Mouse (Mus musculus): ENCODE measurements around the gene Pawr.

Pawr gene

DNA sequence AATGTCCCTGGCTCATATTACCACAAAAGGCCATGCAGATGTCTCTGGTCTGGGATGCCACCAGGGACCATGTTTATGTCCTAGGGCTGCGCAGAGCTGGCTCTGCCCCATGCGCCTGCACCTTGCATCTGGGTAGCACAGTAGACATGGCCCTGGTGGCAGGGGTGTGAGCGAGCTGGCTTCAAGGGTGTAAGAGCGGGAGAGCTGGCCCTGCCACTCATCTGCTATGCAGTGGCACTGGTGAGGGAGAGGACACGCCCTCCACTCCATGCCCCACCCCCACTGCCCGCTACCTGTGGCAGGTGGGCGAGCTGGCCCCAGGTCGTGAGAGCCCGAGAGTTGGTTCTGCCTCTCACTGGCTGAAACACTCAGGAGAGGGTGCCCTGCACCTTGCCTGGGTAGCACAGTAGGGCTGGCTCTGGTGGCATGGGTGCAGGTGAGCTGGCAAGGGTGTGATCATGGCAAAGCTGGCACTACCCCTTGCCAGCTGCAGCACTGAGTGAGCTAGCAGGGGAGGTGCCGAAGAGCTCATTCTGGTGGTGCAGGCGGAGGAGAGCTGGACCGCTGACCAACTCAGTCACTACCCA, 24.8 kb downstream of the Pawr start:
- no peak for DNase-seq (ENCODE audit: low spot score)

DNA sequence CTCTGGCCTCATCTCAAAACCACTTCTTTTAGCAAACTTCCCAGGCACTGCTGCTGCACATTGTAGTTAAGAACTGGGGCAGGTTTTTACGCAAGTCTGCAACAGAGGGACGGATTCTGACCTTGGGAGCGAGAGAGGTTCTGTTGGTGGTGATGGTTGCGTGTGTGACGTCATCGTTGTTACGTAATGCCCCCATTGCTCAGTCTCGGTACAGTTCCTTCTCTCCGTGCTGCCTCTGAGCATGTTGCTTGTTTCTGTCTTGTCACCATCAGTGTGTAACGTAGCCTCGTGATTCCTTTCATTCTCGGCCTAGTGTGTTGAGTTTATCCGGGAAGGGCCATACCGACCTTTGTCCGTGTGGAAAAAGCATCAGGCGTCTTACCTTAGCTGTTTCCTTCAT, 28.1 kb downstream of the Pawr start:
- DNase-seq (ENCODE audit: low spot score), result no peak

DNA sequence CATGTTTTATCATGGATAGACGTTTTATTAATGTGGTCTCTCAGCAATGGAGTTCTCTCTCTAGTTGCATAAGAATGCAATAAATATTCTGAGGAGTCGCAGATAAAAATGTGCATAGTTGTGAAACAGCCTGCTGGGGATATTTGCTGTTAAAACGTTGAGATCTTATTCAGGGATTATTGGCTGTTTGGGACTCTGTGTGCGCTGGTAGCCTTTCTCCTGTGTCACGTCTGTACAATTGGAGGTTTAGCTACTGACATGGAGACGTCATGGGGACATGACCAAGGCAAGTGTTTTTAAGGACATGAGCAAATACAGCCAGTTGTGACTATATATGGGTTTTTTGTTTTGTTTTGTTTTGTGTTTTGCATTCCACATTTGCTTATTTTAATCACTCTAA, 28.9 kb downstream of the Pawr start:
- DNase-seq (ENCODE audit: low spot score), result no peak

DNA sequence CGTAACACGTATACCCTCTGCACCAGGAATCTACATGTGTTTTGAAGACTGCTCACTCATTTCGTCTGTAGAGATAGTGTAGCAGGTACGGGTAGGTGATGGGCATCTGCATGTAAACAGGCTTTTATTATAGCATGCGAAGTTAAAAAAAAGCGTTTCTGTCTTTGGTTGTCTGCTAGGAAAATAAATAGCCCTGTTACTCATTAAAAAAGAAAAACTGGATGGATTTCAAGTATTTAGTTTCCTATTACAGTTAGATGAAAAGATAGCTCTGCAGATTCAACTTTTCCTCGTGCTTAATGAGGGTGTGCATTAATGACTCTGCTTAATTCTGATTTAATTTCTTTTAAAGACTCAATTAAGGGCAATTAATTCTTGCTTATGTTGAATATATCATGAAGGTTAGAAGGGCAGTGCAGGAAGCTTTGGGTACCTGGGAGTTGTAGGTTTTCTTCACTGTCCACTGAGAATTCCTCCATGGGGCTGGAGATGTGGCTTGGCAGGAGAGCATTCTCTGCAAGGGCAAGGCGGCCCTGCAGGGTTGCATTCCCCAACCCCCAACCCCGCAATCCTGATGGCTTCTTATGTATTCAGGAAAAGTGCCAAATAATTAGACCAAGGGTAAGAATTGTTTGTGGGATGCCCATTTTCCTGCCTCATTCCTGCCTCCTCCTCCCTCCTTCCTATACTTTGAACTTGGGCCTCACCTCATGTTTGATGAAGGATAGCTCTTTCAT, 29.7 kb downstream of the Pawr start:
- no peak for DNase-seq (ENCODE audit: low spot score)

DNA sequence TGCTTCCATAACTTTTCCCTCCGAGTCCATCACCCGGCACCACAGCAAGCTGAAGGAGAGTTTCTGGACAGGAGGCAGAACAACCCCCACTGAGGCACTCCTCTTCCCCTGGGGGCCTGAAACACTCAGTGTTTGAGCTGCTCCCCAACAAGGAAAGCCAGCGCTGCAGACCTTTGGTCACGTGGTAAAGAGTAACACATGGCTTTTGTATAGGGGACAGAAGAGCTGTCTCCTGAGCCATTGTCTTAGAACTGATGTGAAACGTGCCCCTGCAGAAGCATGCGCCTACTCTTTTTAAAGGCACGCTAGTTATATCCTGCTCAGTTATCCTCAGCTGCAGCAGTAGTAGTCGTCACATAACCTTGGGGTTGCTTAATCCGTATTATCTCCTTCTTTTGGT, 32.0 kb downstream of the Pawr start:
- peak; percentile 37 for DNase-seq (ENCODE audit: low spot score)

DNA sequence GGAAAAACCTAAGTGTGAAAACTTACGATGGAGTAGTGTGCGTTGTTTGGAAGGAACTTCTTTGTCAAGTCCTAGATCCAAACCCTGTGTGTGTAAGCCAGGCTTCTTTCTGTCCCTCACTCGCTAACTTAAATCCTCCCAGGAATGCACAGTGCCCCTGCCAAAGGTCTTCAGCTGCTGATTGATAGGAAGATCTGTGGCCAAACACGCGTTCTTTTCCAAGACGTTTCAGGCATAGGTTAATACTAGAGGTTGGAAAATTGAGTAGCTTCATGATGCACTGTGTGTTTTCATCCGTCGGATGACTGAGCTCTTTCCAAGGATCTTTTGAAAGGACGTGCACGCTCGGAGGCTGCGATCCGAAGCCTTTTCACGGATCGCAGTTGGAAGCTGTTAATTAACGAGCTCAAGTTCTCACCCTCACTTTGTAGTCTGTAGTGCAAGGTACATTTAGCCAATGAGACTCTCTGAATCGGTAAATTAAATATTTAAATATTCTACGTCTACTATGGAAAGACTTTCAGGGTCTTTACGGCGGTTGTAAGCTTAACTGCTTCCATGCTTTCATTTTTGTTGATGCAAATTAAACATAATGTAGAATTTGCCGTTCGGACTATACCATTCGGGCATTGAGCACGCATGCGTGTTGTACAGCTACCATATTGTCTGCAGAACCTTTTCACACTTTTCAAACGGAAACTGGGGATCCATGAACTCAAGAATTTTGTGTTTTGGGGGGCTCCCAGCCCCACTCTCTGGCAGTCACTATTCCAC, 33.2 kb downstream of the Pawr start:
- no peak for DNase-seq (ENCODE audit: low spot score)

DNA sequence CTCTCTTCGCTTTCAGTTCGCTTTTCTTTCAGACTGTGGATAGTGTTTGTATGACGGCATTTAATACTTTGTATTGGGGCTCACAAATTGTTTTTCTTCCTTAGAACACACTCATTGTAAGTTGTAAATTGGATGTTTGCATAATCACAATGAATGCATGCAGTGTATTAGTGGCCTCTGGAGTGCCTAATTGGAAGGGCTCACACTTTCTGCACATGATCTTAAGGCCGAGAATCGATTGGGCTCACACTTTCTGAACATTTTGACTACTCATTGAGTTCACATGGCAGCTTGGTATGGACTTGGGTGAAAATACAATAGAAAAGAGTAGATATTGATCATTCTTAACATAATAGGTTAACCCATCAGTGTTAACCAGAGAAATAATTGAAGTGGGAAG, 34.3 kb downstream of the Pawr start:
- DNase-seq (ENCODE audit: low spot score), result no peak

DNA sequence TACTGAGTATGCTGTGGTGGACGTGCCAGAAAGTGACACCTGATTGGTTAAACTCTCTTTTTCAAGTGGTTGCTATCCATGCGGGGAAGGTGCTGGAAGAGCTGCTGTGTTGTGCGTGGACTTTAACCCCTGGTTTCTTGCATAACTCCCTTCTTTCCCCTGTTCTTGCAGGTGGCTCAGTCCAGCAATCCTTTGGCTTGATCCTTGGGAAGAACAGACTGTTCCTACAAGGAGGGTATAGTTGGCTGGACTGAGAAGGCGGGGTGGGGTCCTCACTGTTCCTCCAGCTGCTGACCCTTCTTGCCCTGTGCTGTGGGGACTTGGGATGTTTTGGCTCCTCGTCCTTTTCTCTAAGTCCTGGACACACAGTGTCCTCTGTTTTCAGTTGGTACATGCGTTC, 36.4 kb downstream of the Pawr start:
- no peak for DNase-seq (ENCODE audit: low spot score)

DNA sequence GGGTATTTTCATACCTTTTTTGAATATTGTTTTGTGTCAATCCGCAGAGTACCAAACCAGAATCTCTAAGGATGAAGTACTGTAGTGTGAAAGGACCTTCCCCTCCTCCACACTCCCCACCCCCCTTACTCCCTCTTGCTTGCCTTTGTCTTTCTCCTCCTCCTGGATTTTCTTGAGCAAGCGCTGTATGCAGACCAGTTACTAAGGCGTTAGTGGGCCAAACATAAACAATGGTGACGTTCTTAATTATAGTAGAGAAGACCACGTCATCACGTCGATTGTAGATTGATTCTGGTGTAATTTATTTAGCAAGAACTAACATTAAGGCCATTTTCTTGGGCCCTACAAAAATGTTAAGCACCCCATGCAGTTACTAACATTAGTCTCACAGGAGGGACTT, 40.3 kb downstream of the Pawr start:
- no peak for DNase-seq (ENCODE audit: low spot score)

DNA sequence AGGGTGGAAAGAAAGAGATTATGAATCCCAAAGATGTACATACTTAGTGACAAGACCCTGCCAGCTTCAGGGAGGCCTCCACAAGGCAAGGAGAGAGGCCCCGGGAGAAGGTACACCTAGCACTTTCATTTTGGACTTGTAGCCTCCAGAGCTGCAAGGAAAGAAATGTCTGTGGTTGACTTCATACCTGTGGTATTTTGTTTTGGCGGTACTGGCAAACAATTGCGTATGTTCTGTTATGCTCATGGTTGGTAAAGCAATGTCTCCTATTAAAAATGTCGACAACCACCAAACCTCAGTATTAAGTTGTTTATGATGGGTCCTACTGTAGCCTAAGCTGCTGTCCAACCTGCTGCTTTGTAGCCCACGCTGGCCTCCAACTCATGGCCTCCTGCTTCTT, 40.9 kb downstream of the Pawr start:
- no peak for DNase-seq (ENCODE audit: low spot score)

DNA sequence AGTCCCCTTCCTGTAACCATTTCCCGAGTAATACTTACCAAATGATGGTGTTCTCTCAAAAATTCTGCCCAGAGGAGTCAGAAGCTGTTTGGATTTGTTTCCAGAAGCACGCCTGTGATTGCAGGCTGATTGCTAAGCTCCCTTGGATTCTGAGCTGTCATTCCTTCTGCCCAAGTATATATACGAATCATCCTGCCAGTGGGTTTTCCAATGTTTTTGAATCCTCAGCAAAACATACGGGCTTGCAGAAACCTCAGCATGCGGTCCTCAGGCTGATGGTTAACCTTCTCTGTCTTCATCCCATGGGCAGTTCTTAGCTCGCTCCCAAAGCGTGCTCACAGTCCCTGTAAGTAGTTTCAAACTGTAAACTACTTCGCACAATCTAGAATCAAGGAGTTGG, 43.9 kb downstream of the Pawr start:
- no peak for DNase-seq (ENCODE audit: low spot score)

DNA sequence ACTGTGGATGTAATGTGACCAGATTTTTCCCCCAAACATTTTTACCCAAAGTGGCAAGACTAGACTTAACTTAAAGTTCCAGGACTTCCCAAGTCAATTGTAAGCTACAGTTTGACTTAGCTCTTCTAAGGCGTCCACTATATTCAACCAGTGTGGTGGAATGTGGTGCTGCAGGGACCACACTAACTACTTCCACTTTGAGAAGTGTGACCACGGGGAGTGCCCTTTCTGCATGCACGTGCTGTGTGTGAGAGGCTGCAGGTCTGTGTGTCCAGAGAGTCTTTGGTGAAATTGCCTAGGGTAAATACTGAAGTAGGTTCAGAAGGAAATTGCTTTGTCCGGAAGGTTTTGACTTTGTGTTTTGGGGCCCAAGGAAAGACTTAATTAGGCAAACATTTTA, 44.4 kb downstream of the Pawr start:
- no peak for DNase-seq (ENCODE audit: low spot score)

DNA sequence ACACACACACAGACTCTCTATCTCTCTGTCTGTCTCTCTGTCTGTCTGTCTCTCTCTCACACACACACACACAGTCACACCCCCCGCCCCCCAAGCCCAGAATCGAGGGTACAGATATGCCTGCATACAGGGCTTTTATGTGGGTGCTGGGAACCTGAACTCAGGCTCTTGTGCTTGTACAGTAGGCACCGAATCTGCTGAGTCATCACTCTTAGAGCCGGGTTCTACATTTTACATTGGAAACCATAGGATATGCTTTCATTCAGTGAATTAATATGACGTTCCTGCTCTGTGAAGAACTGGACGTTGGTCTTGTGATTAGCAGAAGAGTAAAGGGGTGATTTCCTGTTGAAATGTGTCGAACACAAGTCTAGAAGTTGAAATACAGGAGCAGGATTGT, 45.4 kb downstream of the Pawr start:
- no peak for DNase-seq (ENCODE audit: low spot score)

DNA sequence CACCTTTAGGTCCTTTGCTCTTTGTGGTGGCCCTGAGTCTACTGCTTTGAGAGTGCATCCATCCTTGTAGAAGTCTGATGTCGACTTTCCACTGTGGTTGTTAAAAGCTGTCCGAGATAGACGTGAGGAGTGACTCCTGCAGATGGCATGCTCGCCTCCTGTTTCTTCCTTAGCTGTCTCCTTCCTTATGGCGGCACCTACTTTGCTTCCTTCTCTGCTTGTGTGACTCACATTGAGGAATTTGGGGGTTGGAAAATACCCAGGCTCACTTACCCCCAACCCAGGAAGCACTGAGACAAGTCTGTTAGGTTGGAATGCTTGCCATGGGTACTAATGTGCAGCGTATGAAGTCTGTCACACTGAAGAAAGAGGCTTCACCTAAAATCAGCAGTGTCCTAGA, 46.1 kb downstream of the Pawr start:
- DNase-seq (ENCODE audit: low spot score), result no peak

DNA sequence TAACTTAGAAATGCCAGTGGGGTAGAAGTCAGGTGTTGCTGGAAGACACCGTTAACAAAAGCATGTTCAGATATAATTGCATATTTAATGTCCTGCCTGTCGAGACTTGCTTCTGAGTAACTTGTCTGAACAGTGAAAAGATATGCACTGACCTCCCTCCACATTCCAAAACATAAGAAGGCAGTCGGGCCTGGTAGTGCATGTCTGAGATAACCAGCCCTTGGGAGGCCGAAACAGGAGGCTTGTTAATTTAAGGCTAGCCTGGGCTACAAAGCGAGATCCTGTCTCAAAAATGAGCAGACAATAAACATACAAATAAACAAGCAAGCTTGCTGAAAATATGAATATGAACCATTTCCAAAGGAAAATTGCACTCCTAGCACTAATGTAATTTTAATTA, 46.6 kb downstream of the Pawr start:
- DNase-seq (ENCODE audit: low spot score), result no peak

DNA sequence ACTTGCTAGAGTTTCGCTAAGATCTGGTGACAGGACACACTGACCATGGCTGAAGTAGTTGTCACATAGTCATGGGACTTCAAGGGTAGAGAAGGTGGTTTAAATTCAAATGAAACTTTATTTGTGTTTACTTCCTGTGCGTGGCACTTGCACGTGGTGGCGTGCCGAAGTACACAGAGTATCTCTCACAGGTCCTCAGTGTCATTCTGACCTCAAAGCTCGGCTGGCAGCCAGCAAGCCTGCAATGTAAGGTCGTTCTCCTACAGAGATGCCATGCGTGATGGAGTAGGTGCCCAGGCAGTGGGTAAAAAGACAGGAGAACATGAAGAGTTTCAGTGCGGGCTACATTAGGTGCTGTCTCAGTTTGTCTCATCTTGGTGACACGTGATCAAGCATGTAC, 48.8 kb downstream of the Pawr start:
- no peak for DNase-seq (ENCODE audit: low spot score)

DNA sequence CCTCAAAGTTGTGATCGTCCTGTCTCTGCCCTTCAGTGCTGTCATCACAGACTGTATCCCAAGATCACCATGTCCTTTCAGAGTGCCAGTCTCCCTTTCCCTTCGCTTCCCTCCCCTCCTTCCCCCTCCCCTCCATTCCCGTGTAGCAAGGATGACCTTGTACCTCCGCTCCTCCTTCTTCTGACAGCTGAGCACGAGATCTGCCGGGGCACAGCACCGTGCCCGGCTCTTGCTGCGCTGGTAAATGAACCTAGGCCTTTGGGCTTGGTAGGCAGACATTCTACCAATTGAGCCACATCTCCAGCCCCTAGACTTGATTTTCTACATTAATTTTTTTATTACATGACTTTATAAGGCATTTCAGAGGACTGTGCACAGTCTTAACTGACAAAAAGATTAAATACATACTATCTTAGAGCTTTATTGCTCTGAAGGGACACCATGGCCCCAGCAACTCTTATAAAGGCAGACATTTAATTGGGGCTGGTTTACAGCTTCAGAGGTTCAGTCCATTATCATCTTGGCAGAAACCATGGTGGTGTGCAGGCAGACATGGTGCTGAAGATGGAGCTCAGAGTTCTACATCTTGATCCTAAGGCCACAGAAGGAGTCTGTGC, 52.3 kb downstream of the Pawr start:
- DNase-seq (ENCODE audit: low spot score), result no peak

DNA sequence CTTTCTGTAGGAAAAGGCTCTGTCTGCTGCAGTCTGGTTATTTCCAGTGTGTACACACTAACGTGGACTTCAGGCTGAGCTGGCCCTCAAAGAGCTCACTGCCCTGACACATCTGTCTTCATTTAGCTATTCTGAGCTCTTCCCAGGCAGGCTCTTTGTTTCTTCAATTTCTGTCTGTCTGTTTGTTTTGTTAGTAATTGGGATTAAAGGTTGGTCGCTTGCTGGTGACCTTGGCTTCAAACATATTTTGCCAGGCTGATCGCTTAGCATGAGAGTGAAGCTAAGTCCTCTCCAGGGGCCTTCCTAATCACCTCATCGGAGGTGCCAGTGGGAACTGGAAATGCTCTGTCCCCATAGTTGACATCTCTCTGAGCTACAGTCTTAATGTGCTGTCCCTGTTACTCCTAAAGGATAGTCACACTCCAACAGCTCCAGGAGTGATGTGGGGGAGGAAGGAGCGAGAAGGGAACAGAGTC, 53.6 kb downstream of the Pawr start:
- DNase-seq (ENCODE audit: low spot score), result peak; percentile 31

DNA sequence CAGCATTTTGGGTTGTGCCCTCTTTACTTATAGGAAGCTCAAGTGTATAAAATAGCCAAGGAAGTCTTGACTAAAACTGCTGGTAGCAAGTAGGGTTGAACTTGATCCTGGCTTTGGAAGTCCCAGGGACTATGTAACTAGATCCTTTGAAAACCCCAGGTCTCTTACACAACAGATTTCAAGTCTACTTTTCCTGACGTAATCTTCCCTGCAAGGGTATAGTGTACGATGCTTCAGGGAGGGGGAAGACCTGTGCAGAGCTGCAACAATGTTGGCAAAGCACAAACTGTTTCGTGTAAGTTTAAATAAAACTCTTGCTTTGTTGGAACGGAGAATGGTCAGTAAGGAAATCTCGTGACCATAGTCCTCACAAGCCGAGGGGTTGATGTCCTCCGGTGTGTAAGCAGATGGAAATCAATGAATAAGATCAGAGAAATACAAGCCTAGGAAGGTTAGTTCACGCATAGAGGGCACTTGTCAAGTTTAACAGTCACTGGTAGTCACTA, 56.5 kb downstream of the Pawr start:
- no peak for DNase-seq (ENCODE audit: low spot score)

DNA sequence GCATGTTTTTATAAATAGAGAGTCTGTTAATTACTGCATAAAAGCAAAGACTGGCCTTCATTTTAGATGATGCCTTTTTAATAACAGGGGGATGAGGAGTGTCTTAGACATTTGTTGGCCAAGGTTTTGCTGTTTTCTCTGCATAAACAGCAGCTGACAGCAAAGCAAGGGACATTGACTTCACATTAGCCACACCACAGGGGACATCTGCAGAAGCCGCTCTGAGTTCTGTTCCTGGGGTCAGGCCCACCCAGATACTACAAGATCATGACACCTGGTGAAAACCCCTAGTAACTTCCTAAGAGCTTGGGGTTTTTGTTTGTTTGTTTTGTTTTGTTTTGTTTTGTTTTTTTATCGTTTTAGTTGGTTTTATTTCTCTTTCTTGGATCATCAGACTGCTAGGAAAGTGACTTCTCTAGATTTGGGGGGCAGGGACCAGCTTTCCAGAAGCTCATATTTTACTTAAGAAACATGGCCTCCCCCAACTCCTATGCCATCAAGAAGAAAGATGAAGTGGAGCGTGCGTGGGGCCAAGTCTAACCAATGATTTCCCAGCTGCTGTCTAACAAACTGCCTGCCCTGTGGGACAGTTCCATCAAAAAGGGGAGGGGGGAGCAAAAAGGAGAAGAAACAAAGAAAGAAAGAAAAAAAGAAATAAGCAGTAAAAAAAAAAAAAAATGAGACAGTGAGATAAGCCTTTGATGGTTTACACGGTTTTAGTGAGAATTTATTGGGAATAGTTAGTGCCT, 57.4 kb downstream of the Pawr start:
- DNase-seq (ENCODE audit: low spot score), result peak; percentile 32

DNA sequence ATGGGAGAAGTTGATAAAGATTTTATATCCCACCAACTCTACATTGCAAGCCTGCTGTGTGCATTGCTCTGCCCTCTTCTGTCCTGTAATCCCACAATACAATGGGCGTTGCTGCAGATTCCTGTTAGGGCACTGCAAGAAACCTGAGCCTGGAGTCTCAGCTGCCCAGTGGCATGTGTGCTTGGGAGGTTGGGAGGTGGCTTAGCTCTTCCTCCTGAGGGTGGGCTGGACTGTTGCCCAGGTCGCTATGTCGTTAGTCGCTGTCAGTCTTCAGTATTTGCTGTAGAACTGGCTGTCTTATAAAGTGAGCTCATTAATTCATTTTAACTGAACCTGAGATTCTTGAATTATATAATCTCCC, 58.0 kb downstream of the Pawr start:
- peak; percentile 43 for DNase-seq (ENCODE audit: low spot score)

DNA sequence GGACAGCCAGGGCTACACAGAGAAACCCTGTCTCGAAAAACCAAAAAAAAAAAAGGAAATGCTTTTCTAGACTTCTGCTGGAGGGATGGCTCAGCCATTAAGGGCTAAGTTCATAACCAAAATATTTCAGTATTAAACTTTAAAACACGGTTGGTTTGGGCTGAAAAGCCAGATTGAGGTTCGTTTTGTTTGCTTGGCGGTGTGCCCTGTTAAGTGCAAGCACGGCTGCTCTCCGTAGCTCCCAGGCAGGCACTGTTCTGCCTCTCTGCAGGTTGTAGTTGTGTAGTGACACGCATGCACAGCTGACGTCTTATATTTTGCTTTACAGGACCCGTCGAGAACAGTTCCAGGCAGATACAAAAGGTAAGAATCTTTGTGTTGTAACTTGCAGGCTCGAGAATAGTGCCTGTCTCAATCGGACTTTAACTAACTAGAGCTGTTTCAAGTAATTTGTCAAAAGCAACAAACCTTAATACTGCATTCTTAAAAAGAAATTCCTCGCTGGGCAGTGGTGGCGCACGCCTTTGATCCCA, 59.5 kb downstream of the Pawr start:
- DNase-seq (ENCODE audit: low spot score), result no peak

All from retina, embryonic 14.5 days (tissue).